Mouse (Mus musculus): Measurements from ENCODE around the gene Pde5a.

DNA sequence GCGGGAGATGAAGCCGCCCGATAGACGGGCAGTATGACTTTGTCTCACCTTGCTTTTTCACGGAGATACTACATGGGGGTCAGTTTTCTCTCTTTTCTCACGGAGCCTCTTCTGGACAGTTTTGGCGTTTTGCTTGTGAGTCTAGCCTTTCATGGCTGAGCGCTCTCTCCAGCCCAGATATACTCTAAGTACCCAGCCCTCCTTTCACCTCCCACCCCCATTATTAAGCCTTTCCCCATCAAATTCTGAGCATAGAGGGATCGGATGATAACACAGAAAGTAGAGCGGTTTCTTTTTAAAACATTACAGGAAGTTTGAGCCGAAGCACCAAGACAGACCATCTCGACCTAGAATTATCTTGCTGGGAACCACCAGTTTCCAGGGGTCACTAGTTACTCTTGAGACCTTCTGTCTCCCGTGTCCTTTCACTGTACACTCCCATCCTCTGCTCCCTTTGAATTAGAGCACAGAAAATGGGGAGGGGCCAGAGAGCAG is 2.0 kb downstream of the Pde5a start:
- TF ChIP-seq GATA1 (IDR thresholded peaks at IDR 0.05; ENCODE audit: borderline replicate concordance, low read length): no peak
- no peak for TF ChIP-seq FLI1 (IDR thresholded peaks at IDR 0.05; ENCODE audit: low read length)

Data from megakaryocyte, embryonic 14.5 days (primary cell).